Mouse (Mus musculus) G1E (cell line): ENCODE results near the gene Tmprss4.

ENCODE experiments used
- CTCF ChIP-seq: IDR thresholded peaks from 2 replicates; pipeline ENCODE4 v1.5.1; 2012; ENCODE audit warnings: low read depth, low read length, inconsistent platforms, mixed read lengths
- GATA1 ChIP-seq: IDR thresholded peaks from 2 replicates; pipeline ENCODE4 v1.6.1; 2012; ENCODE audit warnings: borderline replicate concordance, low read length, inconsistent platforms, mixed read lengths

DNA sequence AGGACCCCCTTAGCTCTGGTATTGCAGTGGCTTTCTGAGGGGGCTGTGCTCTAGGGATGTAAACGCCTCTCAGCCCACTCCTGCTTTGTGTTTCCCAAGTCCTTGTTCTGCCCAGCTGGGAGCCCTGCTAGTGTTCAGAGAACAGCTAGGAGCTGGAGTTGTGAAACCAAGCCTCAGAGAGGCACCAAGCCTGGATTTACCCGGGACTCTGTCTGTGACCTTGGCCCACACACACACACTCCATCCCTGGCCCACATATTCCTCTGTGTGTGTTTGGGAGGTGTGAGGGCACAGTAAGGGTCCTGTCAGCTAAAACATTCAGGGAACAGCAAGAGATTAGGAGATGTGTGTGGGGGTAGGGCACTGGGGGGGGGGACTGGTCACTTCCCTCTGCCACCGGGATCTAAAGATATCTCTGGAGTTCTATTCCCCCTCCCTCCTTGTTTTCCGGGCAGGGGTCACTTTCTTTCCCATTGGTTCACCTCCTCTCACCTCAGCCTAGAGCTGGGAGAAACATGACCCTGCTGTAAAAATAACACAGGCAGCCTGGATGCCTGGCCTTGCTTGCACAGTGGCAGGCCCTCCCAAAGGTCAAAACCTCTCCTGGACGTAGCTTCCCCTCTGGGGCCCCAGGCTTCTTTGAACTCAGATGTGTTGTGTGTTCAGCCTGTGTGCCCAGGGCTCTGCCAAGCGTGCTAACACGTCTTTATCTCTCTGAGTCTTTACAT lies 67.3 kb downstream of the Tmprss4 start:
- TF ChIP-seq CTCF (no peak), GATA1 (no peak)
